ENCODE assay signal across 11 mouse cellular contexts in genomic region chr6:116072221-116072745, GRCm38 (mm10).
A peak's percentile ranks its signal among the peaks of the same experiment; 100 is the strongest.
DNase-seq lines count a peak whose midpoint lies in the region; ATAC-seq and TF ChIP-seq lines count a peak whose summit lies in the region.
"Had no signal": no experiment of that assay in that cellular context is flagged by ENCODE, and none has a peak within 500 bp of the region (broad histone marks: within the 10 kb centered on the region; RNA-seq: fewer than 3 reads in every experiment).

No protein-coding gene starts in this region.

- peak overlapping the region; percentile 60 for H3K4me2 ChIP-seq in heart, embryonic 15.5 days
- H3K4me2 ChIP-seq in lung, postnatal 0 days (replicated peaks; ENCODE audit: low read depth, low read length) = peak overlapping the region; percentile 38
- peak overlapping the region; percentile 3; the same call in 1 of the 2 replicates for H3K4me2 ChIP-seq in neural tube, embryonic 15.5 days

- DNase-seq in heart, adult 11 months = no peak
- DNase-seq in lung, postnatal 0 days (ENCODE audit: low spot score) = peak; percentile 33
- DNase-seq in lung, postnatal 14 days = no peak
- DNase-seq in heart, postnatal 36 days = peak; percentile 24 to 63
- DNase-seq in frontal cortex, postnatal 10 days (ENCODE audit: low spot score in 2 of 2) = no peak
- DNase-seq: embryo, embryonic 11 days had no signal

- peaks cover 43% of the 10 kb centered on the region for H3K4me1 ChIP-seq in heart, embryonic 15.5 days (replicated peaks)
- H3K4me1 ChIP-seq in lung, postnatal 0 days (ENCODE audit: insufficient read depth, low read depth, low read length) = peaks cover 6% of the 10 kb centered on the region; the same call in 1 of the 2 replicates
- H3K4me1 ChIP-seq in neural tube, embryonic 15.5 days = peaks cover 8% of the 10 kb centered on the region

- peak overlapping the region; percentile 25 for H3K4me3 ChIP-seq in heart, embryonic 15.5 days
- H3K4me3 ChIP-seq in lung, postnatal 0 days (ENCODE audit: low read depth, low read length) = 0 out of 2 replicates have a peak overlapping the region, but pooled peaks have one; percentile 6
- no peak overlapping the region for H3K4me3 ChIP-seq in neural tube, embryonic 15.5 days (replicated peaks)

- no peaks in the 10 kb centered on the region for H3K36me3 ChIP-seq in heart, embryonic 15.5 days
- no peaks in the 10 kb centered on the region for H3K36me3 ChIP-seq in lung, postnatal 0 days (ENCODE audit: insufficient read depth, low read length)
- H3K36me3 ChIP-seq in neural tube, embryonic 15.5 days = no peaks in the 10 kb centered on the region
- H3K36me3 ChIP-seq: G1E had no signal

- no peak for TF ChIP-seq EP300 in lung, postnatal 0 days (IDR thresholded peaks at IDR 0.05)

- H3K27me3 ChIP-seq in heart, embryonic 15.5 days = no peaks in the 10 kb centered on the region
- H3K27me3 ChIP-seq in lung, postnatal 0 days (replicated peaks; ENCODE audit: insufficient read depth, low read length) = no peaks in the 10 kb centered on the region
- no peaks in the 10 kb centered on the region for H3K27me3 ChIP-seq in neural tube, embryonic 15.5 days (replicated peaks)

- intact Hi-C loops in heart, postnatal 36 days (cut with DNase I) = loop anchor here (2.0 to 5.0 kb wide), 2 partner anchors 15 to 50 kb away; no protein-coding TSS in a partner anchor

- peak overlapping the region; percentile 95 for H3K27ac ChIP-seq in heart, embryonic 15.5 days
- peak overlapping the region; percentile 43; the same call in 1 of the 2 replicates for H3K27ac ChIP-seq in lung, postnatal 0 days (ENCODE audit: low read length)
- peak overlapping the region; percentile 28; the same call in 1 of the 2 replicates for H3K27ac ChIP-seq in neural tube, embryonic 15.5 days (replicated peaks)
- H3K27ac ChIP-seq: liver, embryonic 14.5 days had no signal

- 0 out of 2 replicates have a peak overlapping the region, but pooled peaks have one; percentile 26 for H3K9ac ChIP-seq in heart, embryonic 15.5 days
- H3K9ac ChIP-seq in lung, postnatal 0 days (replicated peaks; ENCODE audit: low read depth) = no peak overlapping the region
- no peak overlapping the region for H3K9ac ChIP-seq in neural tube, embryonic 15.5 days (replicated peaks)
- H3K9ac ChIP-seq: liver, embryonic 14.5 days had no signal

- no peak for TF ChIP-seq CTCF in lung, postnatal 0 days (IDR thresholded peaks at IDR 0.05)

- 23% methylated on average over 6 of the region's 6 CpGs for WGBS in heart, embryonic 15.5 days
- WGBS in lung, postnatal 0 days = 30% methylated on average over 6 of the region's 6 CpGs
- 44% methylated on average over 6 of the region's 6 CpGs for WGBS in neural tube, embryonic 15.5 days

- no peak for ATAC-seq in heart, embryonic 15.5 days (replicated peaks; ENCODE audit: insufficient number of reproducible peaks, insufficient read depth, low FRiP score, low read depth)
- ATAC-seq in lung, postnatal 0 days = no peak
- ATAC-seq in neural tube, embryonic 15.5 days (ENCODE audit: low FRiP score) = no peak
- no peak for ATAC-seq in cerebellum, adult (ENCODE audit: insufficient number of reproducible peaks, low FRiP score, low TSS enrichment)

- no peaks in the 10 kb centered on the region for H3K9me3 ChIP-seq in heart, embryonic 15.5 days (replicated peaks)
- H3K9me3 ChIP-seq in lung, postnatal 0 days (ENCODE audit: low read length) = no peaks in the 10 kb centered on the region
- no peaks in the 10 kb centered on the region for H3K9me3 ChIP-seq in neural tube, embryonic 15.5 days (replicated peaks)
- H3K9me3 ChIP-seq: G1E had no signal

Comparison
In these comparisons a context has a peak if more than half of its experiments do, and no peak if none do; other contexts are left out.
1. DNase-seq: peak in lung, postnatal 0 days (single experiment) and heart, postnatal 36 days (2 of 2); none in heart, adult 11 months (single experiment), lung, postnatal 14 days (single experiment) and frontal cortex, postnatal 10 days (0 of 2).
2. H3K27ac ChIP-seq: peak in every context shown above with its lines; median percentile 95 in heart, embryonic 15.5 days; 43 in lung, postnatal 0 days; 28 in neural tube, embryonic 15.5 days.
3. H3K4me2 ChIP-seq: peak in every context shown above with its lines; median percentile 60 in heart, embryonic 15.5 days; 38 in lung, postnatal 0 days; 3 in neural tube, embryonic 15.5 days.